Mouse (Mus musculus) C2C12 (cell line): ENCODE data around the gene Ppm1e. TPM values are rescaled to one million over a fixed set of nuclear protein-coding genes. Genes with fewer than 3 reads are reported as not detected.

Experiments
- H3K27me3 ChIP-seq: one replicate; pipeline ENCODE4 v1.6.1; 2011; ENCODE audit not compliant: control insufficient read depth, insufficient read depth, insufficient read length
- H3K36me3 ChIP-seq: one replicate; pipeline ENCODE4 v1.6.1; 2011; ENCODE audit not compliant: control insufficient read depth, insufficient read depth
- H3K4me3 ChIP-seq: one replicate; pipeline ENCODE4 v1.5.1; 2011; ENCODE audit warnings: mild to moderate bottlenecking, control low read depth; ENCODE audit not compliant: poor library complexity, insufficient read depth, severe bottlenecking
- H3K79me2 ChIP-seq: one replicate; pipeline ENCODE4 v1.6.1; 2011; ENCODE audit not compliant: control insufficient read depth, insufficient read depth
- H3K79me3 ChIP-seq: one replicate; pipeline ENCODE4 v1.6.1; 2011; ENCODE audit warnings: low read depth, control low read depth
- H3ac ChIP-seq: one replicate; pipeline ENCODE3; 2011; ENCODE audit warnings: low read depth; ENCODE audit not compliant: control insufficient read depth, insufficient read length
- CEBPB ChIP-seq: IDR thresholded peaks from one replicate; pipeline ENCODE4 v1.6.1; 2011; ENCODE audit warnings: low read depth, mild to moderate bottlenecking, control low read depth, moderate library complexity
- CTCF ChIP-seq: IDR thresholded peaks from one replicate; pipeline ENCODE4 v1.5.1; 2011; ENCODE audit not compliant: control insufficient read depth, insufficient read depth, insufficient read length
- FOSL1 ChIP-seq: IDR thresholded peaks from one replicate; pipeline ENCODE4 v1.8.0; 2011; ENCODE audit warnings: mild to moderate bottlenecking, low read length; ENCODE audit not compliant: poor library complexity, insufficient read depth, severe bottlenecking
- MAX ChIP-seq: IDR thresholded peaks from one replicate; pipeline ENCODE4 v1.6.1; 2011; ENCODE audit warnings: mild to moderate bottlenecking, control low read depth
- MYOD1 ChIP-seq: IDR thresholded peaks from one replicate; pipeline ENCODE4 v1.6.1; 2011; ENCODE audit warnings: low read depth; ENCODE audit not compliant: control insufficient read depth, insufficient read length
- MYOG ChIP-seq: IDR thresholded peaks from one replicate; pipeline ENCODE4 v1.6.1; 2011; ENCODE audit not compliant: control insufficient read depth, insufficient read length; ENCODE audit errors: extremely low read depth
- USF1 ChIP-seq: IDR thresholded peaks from one replicate; pipeline ENCODE4 v1.6.1; 2011; ENCODE audit warnings: low read depth, mild to moderate bottlenecking, control low read depth, moderate library complexity
- polyA plus RNA-seq: library from polyadenylated mRNA; unstranded; fragments of >200 nt; fragmentation: generic; extraction: Trizol; gene quantifications from one replicate; pipeline ENCODE4 v1.2.1, GENCODE M21; 2012; ENCODE audit warnings: missing spikeins

Ppm1e gene
- polyA plus RNA-seq, 1 experiment = 0.59 TPM

GRCm38 (mm10) chr11:87254149-87254548 lies 104.7 kb downstream of the Ppm1e start:
- Histone ChIP-seq H3K79me2 (no peaks in the 10 kb centered on the region), H3K79me3 (no peaks in the 10 kb centered on the region), H3K36me3 (no peaks in the 10 kb centered on the region), H3ac (no peak overlapping the region), H3K27me3 (no peaks in the 10 kb centered on the region), H3K4me3 (no peak overlapping the region)
- no peak for TF ChIP-seq CEBPB
- TF ChIP-seq CTCF = no peak
- no peak for TF ChIP-seq FOSL1
- no peak for TF ChIP-seq MYOG
- TF ChIP-seq MYOD1 = no peak
- no peak for TF ChIP-seq MAX
- TF ChIP-seq USF1 = no peak

GRCm38 (mm10) chr11:87253294-87253693 lies 105.5 kb downstream of the Ppm1e start:
- Histone ChIP-seq H3K36me3 (no peaks in the 10 kb centered on the region), H3K4me3 (no peak overlapping the region), H3K79me2 (no peaks in the 10 kb centered on the region), H3K79me3 (no peaks in the 10 kb centered on the region), H3ac (no peak overlapping the region), H3K27me3 (no peaks in the 10 kb centered on the region)
- TF ChIP-seq USF1 (no peak), MYOD1 (no peak), CTCF (no peak), FOSL1 (no peak), MYOG (no peak), MAX (no peak)

GRCm38 (mm10) chr11:87250132-87250531 lies 108.7 kb downstream of the Ppm1e start:
- Histone ChIP-seq H3K27me3 (no peaks in the 10 kb centered on the region), H3K79me2 (no peaks in the 10 kb centered on the region), H3ac (no peak overlapping the region), H3K36me3 (no peaks in the 10 kb centered on the region), H3K79me3 (no peaks in the 10 kb centered on the region), H3K4me3 (no peak overlapping the region)
- TF ChIP-seq USF1 (no peak), FOSL1 (no peak), MYOD1 (no peak), CTCF (no peak), MYOG (no peak), CEBPB (no peak), MAX (no peak)

- no peak overlapping the region for H3ac ChIP-seq
- no peak overlapping the region for H3K4me3 ChIP-seq
- H3K79me2 ChIP-seq = no peaks in the 10 kb centered on the region
- H3K36me3 ChIP-seq = no peaks in the 10 kb centered on the region
- H3K79me3 ChIP-seq = no peaks in the 10 kb centered on the region
- TF ChIP-seq FOSL1 (no peak), MYOD1 (no peak), MYOG (no peak), CEBPB (no peak), MAX (no peak), USF1 (no peak), CTCF (no peak)
- H3K27me3 ChIP-seq = no peaks in the 10 kb centered on the region
Observed at GRCm38 (mm10) chr11:87247494-87247866, 111.3 kb downstream of the Ppm1e start.

- H3K27me3 ChIP-seq = no peaks in the 10 kb centered on the region
- H3K79me2 ChIP-seq = no peaks in the 10 kb centered on the region
- no peak overlapping the region for H3K4me3 ChIP-seq
- H3ac ChIP-seq = no peak overlapping the region
- no peaks in the 10 kb centered on the region for H3K79me3 ChIP-seq
- TF ChIP-seq MYOD1 (no peak), FOSL1 (no peak), CEBPB (no peak), MYOG (no peak), USF1 (no peak), CTCF (no peak), MAX (no peak)
- no peaks in the 10 kb centered on the region for H3K36me3 ChIP-seq
Observed at GRCm38 (mm10) chr11:87246724-87247493, 111.9 kb downstream of the Ppm1e start.
